ENCODE assay signal across 28 mouse cellular contexts in the genomic region with DNA sequence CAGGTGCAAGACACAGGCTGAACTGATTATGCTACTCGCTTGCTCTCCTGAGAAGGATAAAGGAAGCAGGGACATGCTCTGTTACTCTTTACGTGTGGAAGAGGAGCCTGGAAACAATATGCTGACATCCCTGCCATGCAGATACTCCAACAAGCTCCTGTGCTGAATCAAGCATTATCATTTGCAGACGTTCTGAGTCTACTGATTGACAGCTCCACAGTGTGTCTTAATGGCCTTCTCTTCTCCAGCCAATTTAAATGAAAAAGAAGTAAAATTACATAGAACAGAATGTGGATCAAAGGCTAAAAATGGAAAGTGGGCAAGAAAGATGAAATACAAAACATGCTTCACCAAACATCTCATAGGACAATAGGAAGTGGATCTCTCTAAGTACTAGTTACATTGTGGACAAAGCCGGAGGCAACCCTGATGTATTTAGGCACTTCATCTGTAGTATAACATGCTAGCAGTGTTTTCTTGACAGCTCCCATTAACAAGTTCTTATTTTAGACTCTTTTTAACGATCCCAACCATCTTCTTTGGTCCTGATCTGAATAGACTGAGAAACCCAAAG. TPM values are rescaled to one million over a fixed set of nuclear protein-coding genes. Genes with fewer than 3 reads are reported as not detected.
"Had no signal": no experiment of that assay in that cellular context is flagged by ENCODE, and none has a peak within 500 bp of the region (broad histone marks: within the 10 kb centered on the region; RNA-seq: fewer than 3 reads in every experiment).

No protein-coding gene starts in this region.

- H3K27ac ChIP-seq: kidney, embryonic 15.5 days; left cerebral cortex, adult 2 months; liver, embryonic 13.5 days; macrophage; midbrain, embryonic 13.5 days had no signal

- H3K27me3 ChIP-seq: kidney, embryonic 15.5 days; liver, embryonic 13.5 days; midbrain, embryonic 13.5 days had no signal

- H3K9ac ChIP-seq: kidney, embryonic 15.5 days; liver, embryonic 13.5 days; midbrain, embryonic 13.5 days had no signal

- H3K36me3 ChIP-seq: kidney, embryonic 15.5 days; liver, embryonic 13.5 days; midbrain, embryonic 13.5 days had no signal

- ATAC-seq: midbrain, embryonic 13.5 days; midbrain, embryonic 16.5 days had no signal

- H3K4me1 ChIP-seq: kidney, embryonic 15.5 days; liver, embryonic 13.5 days; midbrain, embryonic 13.5 days had no signal

- H3K9me3 ChIP-seq: kidney, embryonic 15.5 days; liver, embryonic 13.5 days; midbrain, embryonic 13.5 days had no signal

- H3K4me2 ChIP-seq: kidney, embryonic 15.5 days; liver, embryonic 13.5 days; midbrain, embryonic 13.5 days had no signal

- H3K4me3 ChIP-seq: kidney, embryonic 15.5 days; left cerebral cortex, adult 2 months; liver, embryonic 13.5 days; midbrain, embryonic 13.5 days had no signal

- DNase-seq: kidney, postnatal 10 days; kidney, postnatal 36 days; layer of hippocampus, postnatal 36 days; liver, embryonic 13.5 days; lung, adult 2 months; thymus, adult 18-20 months; thymus, postnatal 36 days had no signal

RNA-seq across cellular contexts. Expression of gene Pdha2, which starts 32.7 kb away (rescaled TPM):
- total RNA-seq: layer of hippocampus, adult 8-10 months; layer of hippocampus, postnatal 10 days; layer of hippocampus, postnatal 36 days; left cerebral cortex, adult 2 months; left cerebral cortex, postnatal 10 days; left cerebral cortex, postnatal 36 days; liver, adult 2 months; megakaryocyte, adult 5-6 weeks had no signal
- polyA plus RNA-seq: kidney, embryonic 15.5 days; limb, embryonic 11.5 days; limb, embryonic 14.5 days; liver, adult 2 months; liver, embryonic 13.5 days; liver, embryonic 16.5 days; lung, adult 2 months; lung, embryonic 16.5 days; macrophage; midbrain, embryonic 13.5 days; midbrain, embryonic 16.5 days; neural tube, embryonic 11.5 days; neural tube, embryonic 14.5 days; small intestine, adult 2 months; spleen, adult 2 months; stomach, embryonic 16.5 days; urinary bladder, adult 2 months had no signal
